Mouse (Mus musculus): ENCODE results near the gene Rbfox1.

DNA sequence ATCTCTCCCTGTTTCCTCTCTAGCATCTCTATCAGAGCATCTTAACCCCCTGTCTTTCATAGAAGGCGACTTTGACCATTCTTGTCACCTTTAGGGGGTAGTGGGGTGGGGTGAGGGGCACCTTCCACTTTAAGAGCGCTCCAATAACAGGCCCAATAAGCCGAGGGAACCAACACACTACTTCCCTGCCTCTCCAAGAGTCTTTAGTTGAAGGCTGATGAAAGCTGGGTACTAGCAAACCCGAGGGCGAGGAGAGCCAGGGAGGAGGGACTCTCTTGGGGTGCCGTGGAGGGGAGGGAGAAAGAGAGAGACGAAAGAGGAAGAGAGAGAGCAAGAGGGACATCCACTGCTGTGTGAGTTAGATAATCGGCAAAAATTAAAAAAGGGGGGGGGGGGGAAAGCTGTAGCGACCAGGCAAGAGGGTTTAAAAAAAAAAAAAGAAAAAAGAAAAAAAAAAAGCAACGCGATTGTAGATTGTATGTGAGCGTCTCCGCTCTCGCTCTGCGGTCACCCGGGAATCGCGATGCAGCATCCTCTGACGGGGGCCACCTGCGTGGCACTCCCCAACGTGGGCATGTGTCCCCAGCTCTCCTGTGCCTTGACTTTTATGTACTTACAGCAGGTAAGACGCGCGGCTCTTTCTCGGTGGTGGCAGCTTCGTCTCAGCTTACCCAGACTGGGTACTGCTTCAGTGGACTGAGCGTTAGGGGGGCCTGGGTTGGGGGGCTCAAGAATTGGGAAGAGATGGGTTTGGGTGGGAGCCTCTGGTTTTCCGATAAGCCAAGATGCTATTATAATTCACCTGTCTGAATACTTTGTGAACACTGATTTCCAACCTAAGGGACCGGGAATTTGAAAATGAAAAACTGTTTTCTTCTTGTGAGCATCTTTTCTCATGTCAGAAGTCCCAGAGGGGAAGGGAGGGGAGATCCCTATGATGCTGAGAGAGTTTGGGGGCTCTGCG lies 1154.5 kb downstream of the Rbfox1 start:
- TF ChIP-seq CTCF (IDR thresholded peaks at IDR 0.05; ENCODE audit: extremely low read depth, insufficient read depth, low read length), result no peak
- 0 out of 2 replicates have a peak, but pooled peaks have one; percentile 54 for TF ChIP-seq POLR2A (IDR thresholded peaks at IDR 0.05; ENCODE audit: extremely low read depth, insufficient read depth, low read length)

Data from cortical plate, adult 2 months (tissue).